ENCODE assay signal across 14 mouse cellular contexts in genomic region chr9:123058724-123059292, GRCm38 (mm10). TPM values are rescaled to one million over a fixed set of nuclear protein-coding genes. Genes with fewer than 3 reads are reported as not detected.
DNase-seq lines count a peak whose midpoint lies in the region; ATAC-seq and TF ChIP-seq lines count a peak whose summit lies in the region.
"Had no signal": no experiment of that assay in that cellular context is flagged by ENCODE, and none has a peak within 500 bp of the region (broad histone marks: within the 10 kb centered on the region; RNA-seq: fewer than 3 reads in every experiment).

No protein-coding gene starts in this region.

- no peak overlapping the region for H3K9ac ChIP-seq in ES-E14 (ENCODE audit: insufficient read depth, low read depth, low read length, poor library complexity, severe bottlenecking)
- H3K9ac ChIP-seq: neural tube, embryonic 12.5 days had no signal

- in situ Hi-C loops in ES-E14 (cut with MboI; ENCODE audit: low sequenced_read_pairs in 2 of 2, unreplicated experiment in 2 of 2): no loop called here

- H3K4me1 ChIP-seq in ES-E14 (ENCODE audit: control insufficient read depth in 2 of 2, insufficient read depth in 2 of 2, low read length in 2 of 2, poor library complexity in 1 of 2): no peaks in the 10 kb centered on the region
- H3K4me1 ChIP-seq: neural tube, embryonic 12.5 days had no signal

- peak; percentile 97 to 98 for ATAC-seq in hematopoietic stem cell, adult 5-6 weeks (replicated peaks in 1 of 2; ENCODE audit: insufficient read depth in 1 of 2, low FRiP score in 2 of 2, low TSS enrichment in 1 of 2, low read depth in 1 of 2, poor library complexity in 2 of 2, severe bottlenecking in 2 of 2)
- peak; percentile 99 for ATAC-seq in neutrophil, adult 5-6 weeks (ENCODE audit: extremely low read depth, insufficient number of reproducible peaks, low FRiP score, poor library complexity, severe bottlenecking)

- no peak overlapping the region for H3K4me3 ChIP-seq in ES-E14 (ENCODE audit: insufficient read depth in 1 of 2, low read depth in 1 of 2, low read length in 2 of 2, poor library complexity in 1 of 2, severe bottlenecking in 1 of 2)
- H3K4me3 ChIP-seq: erythroblast, embryonic 14.5 days; neural tube, embryonic 12.5 days had no signal

- no peak overlapping the region for H3K27ac ChIP-seq in ES-E14 (ENCODE audit: insufficient read depth, low read depth, low read length, poor library complexity, severe bottlenecking)
- H3K27ac ChIP-seq: neural tube, embryonic 12.5 days had no signal

- H3K36me3 ChIP-seq in ES-E14 (ENCODE audit: control insufficient read depth, insufficient read depth, low read length, poor library complexity, severe bottlenecking): no peaks in the 10 kb centered on the region
- H3K36me3 ChIP-seq: neural tube, embryonic 12.5 days had no signal

- DNase-seq in B cell, adult 2 months: peak; percentile 4 to 18
- DNase-seq in ES-E14 (ENCODE audit: low read depth, low spot score): no peak
- no peak for DNase-seq in urinary bladder, postnatal 36 days (ENCODE audit: low spot score in 2 of 2)
- no peak for DNase-seq in cerebellum, adult 9-11 months
- no peak for DNase-seq in ovary, postnatal 10 days (ENCODE audit: low spot score)
- no peak for DNase-seq in cerebellum, postnatal 10 days
- DNase-seq: heart, postnatal 4 days; kidney, adult 8-10 months; right cerebral cortex, postnatal 4 days had no signal

- no peaks in the 10 kb centered on the region for H3K9me3 ChIP-seq in ES-E14 (ENCODE audit: control insufficient read depth, insufficient read depth, low read depth, low read length)
- H3K9me3 ChIP-seq: neural tube, embryonic 12.5 days had no signal

TF ChIP-seq in ES-E14, 5 proteins besides CTCF, POLR2A, EP300 and RAD21:
- TF ChIP-seq MAFK (IDR thresholded peaks at IDR 0.05; ENCODE audit: insufficient read depth, low read depth, low read length) (0 out of 2 replicates have a peak, but pooled peaks have one; percentile 56), HCFC1 (IDR thresholded peaks at IDR 0.05; ENCODE audit: borderline replicate concordance, insufficient read depth, low read length) (no peak)

RNA-seq across cellular contexts. Expression of gene Tgm4, which starts 24.3 kb away (rescaled TPM):
- total RNA-seq in ES-E14 (2012; rRNA removed): 0.22 and 0.37 TPM in 2 replicates
- 0.38 TPM in 1 of 2 replicates, not detected in the other for total RNA-seq in hematopoietic stem cell, adult 5-6 weeks (2017)
- total RNA-seq in neutrophil, adult 5-6 weeks (2017): 0.61 TPM in 1 of 2 replicates, not detected in the other
- total RNA-seq: heart, adult 8-10 months; heart, postnatal 4 days had no signal

RNA-seq across cellular contexts. Expression of gene Tmem42, which starts 37.7 kb away (rescaled TPM):
- total RNA-seq in ES-E14 (2012; rRNA removed): 4.8 and 5.0 TPM in 2 replicates
- total RNA-seq in hematopoietic stem cell, adult 5-6 weeks (2017): 16.7 and 23.2 TPM in 2 replicates
- total RNA-seq in neutrophil, adult 5-6 weeks (2017): 11.9 and 12.0 TPM in 2 replicates

RNA-seq across cellular contexts. Expression of gene Zdhhc3, which starts 54.2 kb away (rescaled TPM):
- 36.6 and 37.8 TPM in 2 replicates for total RNA-seq in ES-E14 (2012; rRNA removed)
- 38.2 and 39.2 TPM in 2 replicates for total RNA-seq in hematopoietic stem cell, adult 5-6 weeks (2017)
- total RNA-seq in neutrophil, adult 5-6 weeks (2017): 26.5 and 27.1 TPM in 2 replicates

RNA-seq across cellular contexts. Expression of gene Exosc7, which starts 54.2 kb away (rescaled TPM):
- 83.4 and 94.6 TPM in 2 replicates for total RNA-seq in ES-E14 (2012; rRNA removed)
- total RNA-seq in hematopoietic stem cell, adult 5-6 weeks (2017): 77.9 and 110 TPM in 2 replicates
- total RNA-seq in neutrophil, adult 5-6 weeks (2017): 35.0 and 42.7 TPM in 2 replicates

Comparison
In these comparisons a context has a peak if more than half of its experiments do, and no peak if none do; other contexts are left out.
1. DNase-seq: peak in B cell, adult 2 months (2 of 2); none in ES-E14 (single experiment), urinary bladder, postnatal 36 days (0 of 2), cerebellum, adult 9-11 months (single experiment), ovary, postnatal 10 days (single experiment) and cerebellum, postnatal 10 days (0 of 2).